Mouse (Mus musculus) CD4-positive helper T cell, adult 2 months (primary cell): Measurements from ENCODE around the gene Vwa5a.

ENCODE experiments used
- DNase-seq: peaks from one replicate; pipeline ENCODE4 v3.0.0-alpha.2; 2012; ENCODE audit warnings: low read depth, missing footprints, low spot score

Vwa5a gene

DNA sequence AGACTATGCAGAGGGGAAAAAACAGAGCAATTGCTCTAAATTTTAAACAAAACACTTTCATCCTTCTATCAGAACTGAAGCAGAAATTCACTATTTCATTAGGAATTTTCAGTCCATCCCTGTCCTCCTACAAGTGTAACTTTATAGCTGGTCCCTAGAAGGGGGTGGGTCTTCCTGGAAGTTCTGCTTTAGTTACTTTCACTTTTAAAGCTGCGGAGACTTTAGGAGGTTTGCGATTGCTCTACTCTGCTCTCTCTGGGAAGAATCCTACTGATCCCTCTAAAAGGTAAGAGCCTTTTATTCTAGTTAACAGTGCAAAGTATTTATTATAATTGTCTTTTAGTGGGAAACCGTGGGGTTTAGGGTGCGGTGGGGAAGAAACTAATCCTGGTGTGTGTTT lies at the start of gene Vwa5a:
TSS of gene Vwa5a (plus strand) at position 167 of the 400 bp plus-strand sequence.
- peak; percentile 34 for DNase-seq

DNA sequence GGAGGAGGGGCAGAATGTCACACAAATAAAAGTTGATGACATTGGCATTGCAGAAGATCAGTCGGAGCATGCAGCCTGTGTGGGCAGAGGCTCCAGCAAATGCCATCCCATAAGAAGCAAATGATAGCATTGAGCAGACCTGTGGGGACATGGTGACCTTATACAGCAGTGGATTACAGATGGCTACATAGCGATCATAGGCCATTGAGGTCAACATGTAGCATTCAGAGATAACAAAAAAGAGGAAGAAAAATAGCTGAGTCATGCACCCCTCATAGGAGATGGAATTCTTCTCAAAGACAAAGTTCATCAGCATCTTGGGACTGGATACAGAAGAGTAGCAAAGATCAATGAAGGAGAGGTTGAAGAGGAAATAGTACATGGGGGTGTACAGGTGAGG lies 45.2 kb upstream of the Vwa5a start:
- no peak for DNase-seq

DNA sequence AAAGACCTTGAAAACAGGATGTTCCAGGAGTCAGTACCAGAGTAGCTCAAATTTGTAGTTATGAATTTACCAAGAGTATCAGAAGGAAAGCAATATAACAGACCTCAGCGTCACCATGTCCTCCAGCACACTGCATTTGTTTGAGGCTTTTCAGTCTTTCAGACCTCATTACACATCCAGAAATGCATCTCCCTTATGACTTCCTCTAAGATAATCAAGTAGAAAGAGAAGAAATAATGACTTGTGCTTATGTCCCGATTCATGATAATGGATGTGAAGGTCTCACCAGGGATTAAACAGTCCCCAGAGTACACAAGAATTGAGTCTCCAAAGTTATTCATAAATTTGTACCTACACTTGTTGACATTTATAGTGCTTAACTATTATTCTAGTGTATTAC lies 43.6 kb upstream of the Vwa5a start, which contains the start of gene Olfr918:
TSS of gene Olfr918 (minus strand) at position 101 of the 400 bp plus-strand sequence.
- DNase-seq = no peak

GRCm38 (mm10) chr9:38718927-38719441 lies 916 bp downstream of the Vwa5a start:
- DNase-seq = peak; percentile 12

- no peak for DNase-seq
Observed at GRCm38 (mm10) chr9:38724044-38724443, 6.0 kb downstream of the Vwa5a start.

- DNase-seq = peak; percentile 29
Observed at GRCm38 (mm10) chr9:38728218-38728617, 10.2 kb downstream of the Vwa5a start.

GRCm38 (mm10) chr9:38741408-38741807 lies 23.3 kb downstream of the Vwa5a start:
- DNase-seq = no peak

GRCm38 (mm10) chr9:38744619-38745315 lies 26.7 kb downstream of the Vwa5a start:
- no peak for DNase-seq

GRCm38 (mm10) chr9:38751999-38752398 lies 33.9 kb downstream of the Vwa5a start, which contains the start of gene Olfr920:
Gene Olfr920, plus strand, starts transcription at chr9:38752299.
- no peak for DNase-seq

DNA sequence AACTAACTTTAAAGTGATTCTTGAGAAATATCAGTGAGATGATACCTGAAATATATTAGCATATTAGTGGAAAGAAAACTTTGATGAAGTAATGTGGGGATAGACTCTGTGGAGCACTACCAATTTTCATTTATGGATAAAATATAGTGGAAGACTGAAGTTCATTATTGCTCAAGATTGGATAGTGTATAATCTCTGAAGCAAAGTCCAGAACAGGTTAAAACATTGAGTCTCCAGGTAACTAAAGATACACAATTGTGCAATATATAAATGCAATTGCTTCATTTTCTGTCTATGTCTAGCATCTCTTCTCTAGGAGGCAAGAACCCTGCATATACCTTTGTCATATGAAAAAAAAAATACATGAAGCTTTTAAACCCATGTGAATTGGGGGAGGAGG lies 54.7 kb downstream of the Vwa5a start, which contains the start of gene Olfr921:
TSS of gene Olfr921 (plus strand) at position 301 of the 400 bp plus-strand sequence.
- no peak for DNase-seq

GRCm38 (mm10) chr9:38792689-38793088 lies 74.6 kb downstream of the Vwa5a start:
- DNase-seq = no peak
